Mouse (Mus musculus) mouse embryonic stem cell (cell line): Measurements from ENCODE around the gene Rgs14.

Source experiments
- in situ Hi-C, 2 experiments: fragments of 300-500 bp; cut with MboI; formaldehyde crosslinking; loops; 1 replicate in 1 of 2; 3 replicates in 1 of 2; pipeline ENCODE4 v1.14.3; 2019 to 2020; ENCODE audit warnings: low sequenced_read_pairs in 2 of 2, low pct_unique_long_range_greater_than_20kb in 1 of 2, mixed read lengths in 1 of 2; ENCODE audit not compliant: unreplicated experiment in 1 of 2

Rgs14 gene

GRCm38 (mm10) chr13:55420933-55421800, 51.6 kb downstream of the Rgs14 start:
- in situ Hi-C loops, result no loop called here

GRCm38 (mm10) chr13:55426613-55427012, 57.1 kb downstream of the Rgs14 start, which contains the start of gene F12:
TSS of gene F12 (minus strand) at chr13:55426793.
- in situ Hi-C loops, result no loop called here

GRCm38 (mm10) chr13:55429226-55429888, 59.8 kb downstream of the Rgs14 start:
- in situ Hi-C loops, result no loop called here

GRCm38 (mm10) chr13:55430566-55430965, 61.0 kb downstream of the Rgs14 start:
- in situ Hi-C loops, result no loop called here

- in situ Hi-C loops, result no loop called here
Observed at GRCm38 (mm10) chr13:55431889-55432685, 62.6 kb downstream of the Rgs14 start.
